Mouse (Mus musculus) layer of hippocampus, postnatal 36 days (tissue): ENCODE measurements around the gene Lrrc8c. TPM values are rescaled to one million over a fixed set of nuclear protein-coding genes. Genes with fewer than 3 reads are reported as not detected.
A peak's percentile ranks its signal among the peaks of the same experiment; 100 is the strongest.

Experiments used
- DNase-seq, 2 experiments: peaks; one replicate each; pipeline ENCODE4 v3.0.0; 2022
- total RNA-seq, 2 experiments: library from RNA; stranded (reverse); gene quantifications; 2 replicates each; pipeline ENCODE4 v1.2.3; 2021

Lrrc8c gene
- total RNA-seq = 10 to 100 TPM; 28.9 to 32.6 TPM

DNA sequence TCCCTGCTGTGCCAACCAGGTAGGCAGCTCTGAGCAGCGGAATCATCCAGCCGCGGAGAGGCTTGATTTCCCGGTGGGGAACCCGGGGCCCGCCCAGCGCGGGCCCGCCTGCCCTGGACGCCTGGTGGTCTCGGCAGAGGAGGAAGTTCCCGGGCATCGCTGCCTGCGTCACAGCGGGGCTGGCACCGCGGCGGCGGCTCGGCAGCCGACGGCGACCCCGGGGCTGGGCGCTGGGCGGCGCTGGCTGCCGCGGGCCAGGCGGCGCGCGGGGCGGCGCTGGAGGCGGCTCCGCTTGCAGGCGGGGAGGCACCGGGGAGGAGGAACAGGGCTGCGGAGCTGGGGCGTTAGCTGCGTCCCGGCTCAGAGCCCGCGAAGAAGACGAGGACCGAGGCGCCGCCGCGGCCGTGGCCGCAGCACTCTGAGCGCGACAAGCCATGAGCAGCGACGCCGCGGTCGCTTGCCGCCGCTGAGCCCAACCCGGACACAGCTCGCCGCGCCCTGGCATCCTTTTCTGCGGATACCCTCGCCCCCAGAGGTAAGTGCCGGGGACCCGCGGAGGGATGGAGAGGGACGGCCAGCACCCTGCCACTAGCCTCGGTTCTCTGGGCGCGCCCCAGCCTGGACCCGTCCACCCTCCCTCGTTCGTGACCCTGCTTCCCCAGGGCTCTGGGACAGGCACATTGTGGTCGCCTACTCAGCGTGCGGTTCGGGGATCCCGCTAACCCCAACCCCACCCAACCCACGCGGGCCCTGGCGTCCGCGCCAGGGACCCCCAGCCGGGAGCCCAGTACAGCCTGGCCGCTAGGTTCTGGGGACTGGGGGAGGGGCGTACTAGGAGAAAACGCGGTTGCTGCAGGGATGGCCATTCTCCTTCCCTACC is at the start of gene Lrrc8c:
TSS of gene Lrrc8c (plus strand) at position 293 of the 880 bp plus-strand sequence.
- peak; percentile 90 for DNase-seq

DNA sequence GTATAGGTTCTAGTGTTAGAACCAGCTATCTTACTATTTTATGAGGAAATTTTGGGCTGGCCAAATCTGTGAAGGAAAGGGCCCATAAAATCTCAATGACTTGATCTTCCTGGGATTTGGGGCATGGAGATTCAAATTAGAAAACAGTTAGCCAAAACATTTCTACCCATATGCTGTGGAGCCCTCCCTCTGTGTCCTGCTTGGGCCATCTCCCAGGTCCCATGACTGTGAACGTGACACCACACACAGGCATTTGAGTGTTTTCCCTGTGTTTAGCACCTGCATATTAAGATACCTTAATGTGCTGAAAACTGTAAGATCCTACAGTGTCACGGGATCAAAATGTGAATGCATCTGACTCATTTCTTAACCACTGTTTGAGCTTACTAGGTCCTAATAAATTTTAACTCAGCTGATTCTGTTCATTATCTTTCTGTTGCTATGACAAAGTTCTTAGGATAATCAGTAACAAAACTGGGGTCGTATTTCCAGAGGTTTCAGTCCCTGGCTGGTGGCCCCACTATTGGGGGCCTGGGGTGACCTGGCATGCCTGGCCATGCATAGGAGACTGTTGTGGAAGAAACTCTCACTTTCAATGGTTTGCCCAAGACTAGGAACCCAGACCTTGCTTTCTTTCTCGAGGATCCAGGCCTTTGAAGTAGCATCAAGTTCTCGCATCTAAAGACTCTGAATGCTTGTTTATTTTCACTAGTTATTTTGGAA is 46.0 kb upstream of the Lrrc8c start:
- no peak for DNase-seq

DNA sequence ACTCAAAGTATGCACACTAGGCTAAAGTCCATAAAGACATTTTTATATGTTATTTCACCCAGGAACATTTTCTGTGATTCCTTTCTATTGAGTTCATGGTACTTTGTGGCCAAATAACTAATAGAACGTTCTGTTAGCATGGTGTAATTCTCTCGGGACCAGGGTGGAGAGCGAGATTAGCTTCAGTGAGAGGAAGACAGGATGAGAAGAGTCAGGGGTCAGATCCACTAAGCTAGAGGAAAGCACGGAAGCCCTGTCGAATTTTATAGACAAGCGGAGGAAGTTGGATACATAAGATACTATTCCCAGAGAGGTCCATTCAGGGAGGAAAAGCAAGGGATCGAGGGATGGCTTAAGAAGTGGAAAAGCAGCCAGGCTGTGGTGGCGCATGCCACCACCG is 41.7 kb upstream of the Lrrc8c start:
- no peak for DNase-seq

DNA sequence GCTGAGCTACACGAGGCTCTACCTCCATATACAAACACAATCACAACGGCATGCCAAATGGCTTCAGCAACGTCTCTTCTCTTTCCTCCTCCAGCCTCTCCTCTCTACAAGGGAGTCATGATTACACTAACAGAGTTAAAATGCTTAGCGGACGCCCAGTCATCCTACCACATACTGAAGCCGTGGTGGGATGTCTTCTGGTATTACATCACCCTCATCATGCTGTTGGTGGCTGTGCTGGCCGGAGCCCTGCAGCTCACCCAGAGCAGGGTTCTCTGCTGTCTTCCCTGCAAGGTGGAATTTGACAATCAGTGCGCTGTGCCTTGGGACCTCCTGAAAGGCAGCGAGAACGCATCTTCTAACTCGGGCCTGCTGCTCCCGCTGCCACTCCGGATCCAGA is 39.5 kb upstream of the Lrrc8c start:
- DNase-seq = no peak

DNA sequence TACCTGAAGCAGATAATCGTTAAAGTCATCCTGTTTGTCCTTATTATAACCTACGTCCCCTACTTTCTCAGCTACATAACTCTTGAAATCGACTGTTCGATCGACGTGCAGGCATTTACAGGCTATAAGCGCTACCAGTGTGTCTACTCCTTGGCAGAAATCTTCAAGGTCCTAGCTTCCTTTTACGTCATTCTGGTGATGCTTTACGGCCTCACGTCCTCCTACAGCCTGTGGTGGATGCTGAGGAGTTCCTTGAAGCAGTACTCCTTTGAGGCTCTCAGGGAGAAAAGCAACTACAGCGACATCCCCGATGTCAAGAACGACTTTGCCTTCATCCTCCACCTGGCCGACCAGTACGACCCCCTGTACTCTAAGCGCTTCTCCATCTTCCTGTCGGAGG is 38.6 kb upstream of the Lrrc8c start:
- DNase-seq = no peak

DNA sequence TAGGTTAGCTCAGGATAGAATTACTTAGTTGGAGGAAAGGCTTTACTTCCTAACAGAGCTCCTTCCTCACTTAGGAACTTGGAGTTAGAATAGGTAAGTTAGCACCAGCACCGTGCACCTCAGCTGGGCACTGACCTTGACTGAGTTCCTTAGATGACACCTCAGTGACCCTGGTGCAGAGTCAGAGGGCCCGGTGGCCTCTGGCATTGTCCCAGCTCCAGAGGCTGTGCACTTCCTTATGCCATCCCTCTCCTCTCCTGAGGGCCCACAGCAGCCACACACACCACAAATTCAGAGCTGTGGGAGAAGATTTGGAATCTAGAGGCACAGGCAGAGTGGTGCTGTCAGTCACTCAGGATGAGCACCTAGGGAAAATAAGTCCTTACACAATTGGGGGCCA is 35.6 kb upstream of the Lrrc8c start:
- no peak for DNase-seq

DNA sequence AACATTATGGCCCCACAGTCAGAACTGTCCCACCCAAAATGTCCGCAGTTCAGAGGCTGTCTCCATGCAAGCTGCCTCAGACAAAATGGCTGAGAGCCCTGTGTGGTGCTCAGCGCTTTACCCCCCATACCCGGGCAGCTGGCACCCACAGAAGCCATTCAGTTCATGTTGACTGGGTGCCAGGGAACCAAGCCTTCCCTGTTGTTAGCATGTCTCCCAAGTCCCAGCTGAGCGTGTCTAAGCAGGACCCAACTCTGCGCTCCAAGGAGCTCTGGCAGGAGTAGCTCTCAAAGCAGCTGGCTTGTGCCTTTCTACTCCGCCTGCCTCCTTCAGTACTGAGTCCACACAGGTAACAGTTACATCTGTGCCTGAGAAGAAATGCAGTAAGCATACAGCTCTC is 34.9 kb upstream of the Lrrc8c start:
- DNase-seq = no peak

DNA sequence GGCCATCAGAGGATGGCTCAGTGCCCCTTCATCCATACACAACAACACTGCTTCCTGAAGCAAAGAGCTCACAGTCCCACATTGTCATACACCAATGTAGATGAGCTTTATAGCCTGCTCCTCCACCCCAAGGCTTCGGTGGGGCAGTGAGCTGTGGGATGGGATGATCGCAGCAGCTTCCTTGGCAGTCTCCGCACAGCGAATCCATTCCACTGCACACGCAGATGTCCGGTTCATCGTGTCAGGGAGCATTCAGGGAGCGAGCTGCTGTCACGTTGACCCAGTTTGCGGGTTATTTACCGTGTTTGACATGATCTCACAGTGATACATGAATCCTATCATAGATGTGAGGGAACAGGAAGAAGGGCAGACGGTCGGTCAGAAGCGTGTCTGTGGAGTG is 34.3 kb upstream of the Lrrc8c start:
- no peak for DNase-seq

DNA sequence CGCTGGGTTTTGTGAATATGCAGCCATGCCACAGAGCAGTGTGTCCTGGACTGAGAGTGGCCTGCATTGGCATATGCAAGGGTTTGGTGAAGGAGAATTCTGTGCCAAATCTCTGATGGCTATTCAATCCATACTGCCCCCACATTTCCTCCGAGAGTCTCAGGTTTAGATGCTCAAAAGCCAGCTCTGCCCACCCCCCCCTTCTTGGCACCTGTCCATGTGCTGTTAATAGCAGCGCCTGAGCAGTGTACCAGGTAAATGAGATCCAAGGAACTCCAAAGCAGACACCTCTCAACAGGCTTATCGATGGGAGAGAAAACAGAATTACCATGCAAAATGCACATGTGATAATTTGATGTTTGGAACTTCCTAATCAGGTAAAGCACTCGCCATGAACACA is 29.0 kb upstream of the Lrrc8c start:
- DNase-seq = no peak

DNA sequence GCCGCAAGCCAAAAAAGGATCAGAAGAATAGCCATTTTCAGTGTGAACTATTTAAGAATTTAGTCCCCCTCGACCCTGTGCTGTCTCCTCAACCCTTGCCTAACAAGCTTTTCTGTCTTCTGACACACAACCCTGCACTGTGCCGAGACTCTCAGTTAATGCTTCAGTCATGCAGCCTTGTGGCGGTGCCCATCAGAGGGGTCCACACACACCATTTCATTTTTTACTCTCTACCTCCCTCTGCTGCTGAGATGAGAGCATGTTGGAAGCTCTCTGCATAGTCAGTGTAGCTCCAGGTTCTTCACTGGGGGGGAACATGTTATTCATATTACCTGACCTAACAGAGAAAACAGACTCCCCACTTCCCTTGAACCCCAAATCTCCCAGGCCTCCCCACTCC is 27.8 kb upstream of the Lrrc8c start:
- no peak for DNase-seq

DNA sequence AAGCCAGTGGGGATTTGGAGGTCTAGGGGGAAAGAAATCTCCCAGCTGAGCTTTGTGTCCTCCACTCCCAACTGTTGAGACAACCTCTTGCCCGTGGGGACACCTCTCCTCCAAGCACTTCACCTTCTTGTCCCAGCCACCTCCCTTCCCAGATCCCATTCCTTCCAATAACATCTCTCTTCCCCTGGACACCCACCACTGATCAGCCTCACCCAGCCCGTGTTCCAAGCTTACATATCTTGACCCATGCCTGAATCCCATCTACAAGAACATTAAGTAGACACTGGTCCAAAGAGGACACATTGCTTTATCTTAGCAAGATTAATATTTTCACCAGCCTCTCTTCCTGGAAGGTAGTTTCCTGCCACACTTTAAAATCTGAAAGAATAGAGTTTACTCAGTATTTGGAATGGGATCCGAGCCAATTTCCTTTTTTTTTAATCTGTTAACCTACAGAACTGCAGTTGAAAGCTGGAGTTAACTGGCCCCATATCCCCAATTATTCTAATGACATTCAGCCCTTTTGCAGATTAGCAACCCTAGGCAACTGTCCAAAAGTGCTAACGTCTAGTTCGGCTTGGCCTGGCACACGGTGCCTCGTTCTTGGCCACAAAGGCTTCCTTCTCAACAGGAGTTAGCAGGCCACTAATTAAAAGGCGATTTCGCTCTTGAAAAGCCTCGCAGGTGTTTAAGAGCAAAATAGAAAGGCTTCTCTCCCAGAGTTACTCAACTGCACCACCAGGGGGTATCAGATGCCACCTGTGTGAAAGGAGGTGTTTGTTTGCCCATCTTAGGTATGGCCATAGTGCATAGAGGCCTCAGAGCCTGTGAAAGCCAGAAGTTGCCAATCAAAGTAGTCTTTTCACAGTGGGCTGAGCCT is 26.6 kb upstream of the Lrrc8c start:
- DNase-seq = no peak

DNA sequence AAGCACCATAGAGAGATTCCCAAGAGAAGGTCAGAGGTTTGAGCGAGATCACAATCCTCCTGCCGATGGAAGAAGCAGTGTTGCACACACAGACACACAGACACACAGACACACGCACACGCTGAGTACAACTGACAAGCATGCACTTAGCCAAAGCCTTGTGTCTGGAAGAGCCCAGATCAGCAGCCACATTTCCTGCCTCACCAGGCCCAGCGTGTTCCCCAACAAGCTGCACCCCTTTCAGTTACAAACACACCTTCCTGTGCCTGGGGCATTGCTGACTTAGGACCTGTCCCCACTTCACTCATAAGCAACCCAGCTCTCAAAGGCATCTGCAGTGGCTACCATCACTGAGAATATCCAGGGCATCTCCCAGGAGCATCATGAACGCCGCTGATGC is 25.8 kb upstream of the Lrrc8c start:
- no peak for DNase-seq

DNA sequence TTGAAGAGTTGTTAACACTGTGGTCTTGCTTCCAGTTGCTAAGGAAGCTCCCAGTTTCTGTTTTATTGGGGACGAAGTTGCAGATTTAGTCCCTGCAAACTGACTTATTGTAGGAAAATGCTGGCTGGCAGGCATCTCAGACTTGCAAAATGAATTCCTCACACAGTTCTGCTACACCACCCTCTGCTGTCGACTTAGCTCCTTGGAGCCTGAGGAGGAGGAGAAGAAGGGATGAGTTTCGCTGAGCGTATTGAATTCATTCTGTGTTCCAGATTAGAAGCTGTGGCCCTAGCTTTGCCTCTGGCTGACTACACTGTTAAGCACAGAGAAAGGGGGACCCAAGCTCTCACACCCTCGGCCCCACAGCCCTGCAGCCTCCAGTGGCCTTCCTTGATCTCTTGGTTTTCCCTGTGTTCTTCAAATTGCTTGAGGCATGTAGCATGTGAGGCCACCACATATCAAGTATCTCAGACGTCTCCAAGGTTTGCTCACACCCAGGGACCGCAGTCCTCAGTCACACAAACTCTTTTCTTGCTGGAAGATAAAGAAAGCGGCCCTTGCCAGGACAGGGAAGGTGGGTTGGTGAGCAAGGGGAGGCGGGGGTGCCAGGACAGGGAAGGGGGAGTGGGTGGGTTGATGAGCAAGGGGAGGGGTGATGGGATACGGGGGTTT is 24.8 kb upstream of the Lrrc8c start:
- DNase-seq = no peak

DNA sequence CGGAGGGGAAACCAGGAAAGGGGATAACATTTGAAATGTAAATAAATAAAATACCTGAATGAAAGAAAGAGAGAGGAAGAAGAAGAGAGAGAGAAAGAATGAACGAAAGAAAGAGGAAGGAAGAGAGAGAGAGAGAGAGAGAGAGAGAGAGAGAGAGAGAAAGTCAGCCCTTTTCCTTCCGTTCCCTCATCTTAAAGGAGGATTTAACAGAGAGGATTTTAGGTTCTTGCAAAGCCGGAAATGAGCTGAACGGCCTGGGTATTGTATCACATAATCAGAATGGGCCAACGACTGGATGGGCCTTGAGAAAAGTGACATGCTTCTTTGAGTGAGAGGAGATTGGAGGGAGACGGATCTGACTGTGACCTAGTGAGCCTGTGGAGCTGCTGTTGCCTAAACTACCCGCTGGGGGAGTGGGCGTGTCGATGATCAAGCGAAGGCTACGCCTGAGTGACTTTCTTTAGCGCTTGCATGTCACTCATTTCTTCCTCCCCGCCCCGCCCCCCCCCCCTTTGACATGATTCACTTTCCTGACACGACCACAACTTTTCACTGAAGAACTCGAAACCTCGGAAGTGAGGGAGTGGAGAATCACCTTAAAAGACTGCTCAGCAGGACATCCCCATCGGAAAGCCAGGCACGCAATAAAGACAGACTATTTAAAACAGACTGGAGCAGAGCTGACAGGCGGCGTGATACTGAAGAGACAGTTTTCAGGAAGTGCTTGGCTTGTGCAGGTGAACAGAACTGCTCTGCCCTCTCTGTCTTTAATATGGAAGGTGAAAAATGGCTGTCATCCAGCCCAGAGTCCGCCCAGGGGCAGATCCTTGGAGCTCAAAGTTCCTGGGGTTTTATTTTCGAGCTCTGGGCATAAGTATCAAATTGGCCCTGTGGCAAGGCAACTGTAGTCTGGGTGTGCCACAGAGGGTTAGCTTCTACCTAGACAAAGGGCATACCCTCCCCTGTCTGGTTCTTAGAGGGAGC is 24.0 kb upstream of the Lrrc8c start:
- DNase-seq = no peak

DNA sequence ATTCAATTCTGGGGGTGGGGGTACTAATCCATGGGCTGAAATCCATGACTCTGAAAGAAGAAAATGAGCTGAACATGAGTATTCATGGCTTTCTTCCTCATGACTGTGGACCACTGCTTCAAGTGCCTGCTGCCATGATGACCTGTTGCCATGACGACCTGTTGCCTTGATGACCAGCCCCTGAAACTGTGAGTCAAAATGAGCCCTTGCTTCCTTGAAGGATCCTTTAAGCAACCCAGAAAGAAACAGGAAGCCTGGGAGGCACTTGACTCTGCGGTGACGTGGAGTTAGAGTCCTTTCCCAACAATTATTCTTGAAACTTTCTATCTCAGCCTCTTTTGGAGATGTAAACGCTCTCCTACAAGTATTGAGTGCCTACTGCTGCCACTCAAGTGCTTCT is 23.1 kb upstream of the Lrrc8c start:
- no peak for DNase-seq

DNA sequence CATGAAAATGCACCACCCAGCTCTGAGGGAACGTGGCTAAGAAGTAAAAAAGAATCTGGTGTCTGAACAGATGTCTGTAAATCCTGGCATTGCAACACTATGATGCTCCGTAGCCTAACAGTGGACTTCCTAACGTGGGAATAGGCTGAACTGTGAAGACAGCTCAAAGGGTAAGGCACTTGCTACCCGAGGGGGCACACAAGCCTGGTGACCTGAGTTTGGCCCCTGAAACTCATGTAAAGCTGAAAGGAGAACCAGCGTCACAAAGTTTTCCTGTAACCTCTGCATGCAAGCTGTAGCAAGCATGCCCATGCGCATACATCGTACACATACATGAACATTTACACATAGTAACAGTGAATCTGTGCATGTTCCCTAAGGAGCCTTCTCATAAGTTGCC is 22.6 kb upstream of the Lrrc8c start:
- no peak for DNase-seq

DNA sequence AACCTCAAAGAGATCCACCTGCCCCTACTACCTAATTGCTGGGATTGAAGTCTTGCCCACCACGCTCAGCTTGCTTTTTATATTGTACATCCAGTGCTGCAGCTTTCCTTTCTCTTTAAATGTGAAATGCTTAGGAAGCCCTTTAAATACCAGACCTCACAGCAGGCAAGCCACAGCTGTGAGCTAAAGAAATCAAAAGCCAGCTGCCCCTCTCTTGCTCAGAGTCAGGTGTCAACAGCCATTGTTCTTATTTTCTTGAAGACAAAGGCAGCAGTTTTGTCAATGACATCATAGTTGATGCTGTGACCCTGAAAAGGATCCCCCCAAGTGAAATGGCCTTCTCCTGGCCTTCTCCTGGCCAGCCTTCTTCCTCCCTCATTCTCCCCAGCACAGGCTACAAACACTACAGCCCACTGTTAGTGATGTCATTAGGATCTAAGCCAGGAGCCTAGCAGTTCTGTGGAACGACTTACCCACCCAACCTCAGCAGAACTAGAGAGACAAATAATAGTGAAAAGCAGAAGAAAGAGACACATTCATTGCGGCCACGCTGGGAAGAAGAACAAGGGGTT is 20.7 kb upstream of the Lrrc8c start:
- no peak for DNase-seq

DNA sequence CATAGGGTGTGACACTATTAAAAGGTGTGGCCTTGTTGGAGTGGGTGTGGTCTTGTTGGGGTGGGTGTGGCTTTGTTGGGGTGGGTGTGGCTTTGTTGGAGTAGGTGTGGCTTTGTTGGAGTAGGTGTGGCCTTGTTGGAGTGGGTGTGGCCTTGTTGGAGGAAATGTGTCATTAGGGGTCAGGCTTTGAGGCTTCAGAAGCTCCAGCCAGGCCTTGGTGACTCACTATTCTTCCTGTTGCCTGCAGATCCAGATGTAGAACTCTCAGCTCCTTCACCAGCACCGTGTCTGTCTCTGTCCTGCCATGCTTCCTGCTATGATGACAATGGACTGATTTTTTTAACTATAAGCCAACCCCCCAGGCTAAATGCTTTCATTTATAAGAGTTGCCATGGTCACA is 19.8 kb upstream of the Lrrc8c start:
- no peak for DNase-seq

DNA sequence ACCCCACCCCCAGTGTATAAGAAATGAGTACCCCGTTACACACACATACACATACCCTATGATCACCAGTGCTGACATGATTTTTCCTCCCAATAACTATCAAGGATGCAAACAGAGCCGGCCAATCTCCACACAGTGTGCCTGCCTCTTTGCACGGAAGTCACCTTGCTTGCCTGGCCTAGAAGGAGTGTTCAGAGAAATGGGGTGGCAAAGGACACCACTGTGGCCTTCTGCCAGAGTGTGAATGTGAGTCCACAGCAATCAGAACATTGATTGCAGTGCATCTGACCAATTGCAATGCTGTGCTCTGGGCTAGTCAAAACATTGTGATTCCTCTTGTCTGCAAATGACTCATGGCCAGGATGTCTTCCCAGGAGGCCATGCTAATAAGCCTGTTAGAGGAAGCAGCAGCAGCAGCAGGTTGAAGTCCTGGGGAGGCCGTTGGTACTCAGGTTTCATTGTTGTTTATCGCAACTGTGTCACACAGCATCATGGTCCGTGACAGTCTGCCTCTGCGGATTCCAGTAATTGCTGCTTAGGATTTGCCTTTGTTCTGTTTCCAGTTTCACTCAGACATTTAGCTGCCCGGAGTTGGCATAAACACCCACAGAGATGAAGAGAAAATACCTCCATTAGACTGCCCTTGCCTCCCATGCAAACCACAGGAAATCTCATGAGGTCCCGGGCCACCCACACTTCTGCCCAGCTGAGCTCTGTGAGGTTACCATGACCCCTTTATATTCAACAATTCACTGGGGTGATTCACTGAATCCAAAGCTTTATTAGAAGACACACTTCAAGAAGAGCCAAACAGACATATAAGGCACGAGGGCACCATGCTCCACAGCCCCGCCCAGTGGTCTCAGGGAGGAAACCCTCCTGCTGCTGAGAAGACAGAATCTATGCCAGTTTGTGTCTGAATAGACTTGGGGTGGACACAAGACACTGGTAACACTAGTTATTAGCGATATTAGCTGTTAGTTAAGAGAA is 18.8 kb upstream of the Lrrc8c start:
- DNase-seq = no peak

DNA sequence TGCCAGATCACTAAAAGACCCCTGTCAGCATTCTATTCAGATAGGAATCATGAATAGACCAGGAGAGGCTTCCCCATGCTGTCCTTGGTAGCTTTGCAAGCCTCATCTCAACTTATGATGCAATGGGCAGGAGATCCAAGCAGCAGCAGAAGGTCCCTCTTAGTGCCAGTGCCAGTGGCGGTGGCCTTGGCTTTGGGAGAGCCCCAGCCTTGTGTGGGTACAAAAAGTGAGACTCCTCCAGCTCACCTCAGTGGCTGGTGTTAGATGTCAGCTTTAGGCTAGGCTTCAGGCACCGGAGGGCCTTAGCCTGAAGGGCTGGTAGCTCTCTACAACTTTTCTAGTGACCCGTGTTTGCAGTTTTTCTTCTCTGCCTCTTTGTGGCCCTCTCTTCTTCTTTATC is 18.1 kb upstream of the Lrrc8c start:
- DNase-seq = no peak
